Mouse (Mus musculus) midbrain, embryonic 10.5 days (tissue): ENCODE measurements around the gene N4bp3. TPM values are rescaled to one million over a fixed set of nuclear protein-coding genes. Genes with fewer than 3 reads are reported as not detected.

ENCODE experiments used
- DNase-seq: peaks from one replicate; pipeline ENCODE4 v3.0.0-alpha.2; 2017; ENCODE audit warnings: low spot score
- H3K27ac ChIP-seq: fragments of 300-500 bp; sonication (generic); replicated peaks from 2 replicates; pipeline ENCODE4 v1.5.1; 2016; ENCODE audit warnings: mild to moderate bottlenecking
- H3K27me3 ChIP-seq: fragments of 300-500 bp; sonication (generic); 2 replicates; pipeline ENCODE4 v1.6.1; 2016; ENCODE audit warnings: low read depth, mild to moderate bottlenecking; ENCODE audit not compliant: poor library complexity, severe bottlenecking
- H3K36me3 ChIP-seq: fragments of 300-500 bp; sonication (generic); 2 replicates; pipeline ENCODE4 v1.6.1; 2016; ENCODE audit warnings: mild to moderate bottlenecking, moderate library complexity
- H3K4me1 ChIP-seq: fragments of 300-500 bp; sonication (generic); 2 replicates; pipeline ENCODE4 v1.6.1; 2016
- H3K4me3 ChIP-seq: fragments of 300-500 bp; sonication (generic); 2 replicates; pipeline ENCODE4 v1.5.1; 2016; ENCODE audit warnings: mild to moderate bottlenecking, moderate library complexity
- H3K9me3 ChIP-seq: fragments of 300-500 bp; sonication (generic); replicated peaks from 2 replicates; pipeline ENCODE4 v1.6.1; 2016; ENCODE audit warnings: mild to moderate bottlenecking
- WGBS: fragments of 180-500 bp; shearing (Covaris S2); methylation state at CpG from one replicate; pipeline ENCODE4 v1.1.7; 2016; 5-methylcytosine and 5-hydroxymethylcytosine counted together
- polyA plus RNA-seq: library from polyadenylated mRNA; unstranded; fragments of >200 nt; fragmentation: Nextera tagmentation; extraction: Ambion mirVana; gene quantifications from 2 replicates; pipeline ENCODE4 v1.2.1, GENCODE M21; 2016

Gene N4bp3
- polyA plus RNA-seq, 1 experiment from 2014 or later, result 21.7 TPM

- H3K27ac ChIP-seq, result peak overlapping the region; percentile 100
- H3K36me3 ChIP-seq, result peaks cover 53% of the 10 kb centered on the region
- H3K4me1 ChIP-seq, result peaks cover 48% of the 10 kb centered on the region
- peak; percentile 78 for DNase-seq
- no peaks in the 10 kb centered on the region for H3K27me3 ChIP-seq
- peak overlapping the region; percentile 100 for H3K4me3 ChIP-seq
- under 1% methylated on average over 81 of the region's 81 CpGs for WGBS
- H3K9me3 ChIP-seq, result no peaks in the 10 kb centered on the region
Measured at GRCm38 (mm10) chr11:51605602-51606446, 44.8 kb downstream of the N4bp3 start.

- peak overlapping the region; percentile 24; the same call in 1 of the 2 replicates for H3K4me3 ChIP-seq
- WGBS, result 98% methylated on average over 3 of the region's 3 CpGs
Measured at GRCm38 (mm10) chr11:51602253-51602652, 48.4 kb downstream of the N4bp3 start.

GRCm38 (mm10) chr11:51597553-51597952, 53.1 kb downstream of the N4bp3 start:
- H3K9me3 ChIP-seq, result no peaks in the 10 kb centered on the region
- H3K27ac ChIP-seq, result no peak overlapping the region
- H3K4me1 ChIP-seq, result peaks cover 12% of the 10 kb centered on the region
- no peak for DNase-seq
- H3K27me3 ChIP-seq, result no peaks in the 10 kb centered on the region
- 90% methylated on average over 2 of the region's 2 CpGs for WGBS
- no peak overlapping the region for H3K4me3 ChIP-seq
- peaks cover 100% of the 10 kb centered on the region for H3K36me3 ChIP-seq

More at GRCm38 (mm10) chr11:51602253-51602652, 48.4 kb downstream of the N4bp3 start:
- no peaks in the 10 kb centered on the region for H3K27me3 ChIP-seq
- H3K9me3 ChIP-seq, result no peaks in the 10 kb centered on the region
- no peak for DNase-seq
- peaks cover 41% of the 10 kb centered on the region for H3K4me1 ChIP-seq
- no peak overlapping the region for H3K27ac ChIP-seq
- peaks cover 89% of the 10 kb centered on the region for H3K36me3 ChIP-seq

GRCm38 (mm10) chr11:51595459-51596083, 55.1 kb downstream of the N4bp3 start:
- no peaks in the 10 kb centered on the region for H3K9me3 ChIP-seq
- DNase-seq, result no peak
- no peaks in the 10 kb centered on the region for H3K27me3 ChIP-seq
- no peak overlapping the region for H3K4me3 ChIP-seq
- H3K27ac ChIP-seq, result no peak overlapping the region
- H3K4me1 ChIP-seq, result no peaks in the 10 kb centered on the region
- H3K36me3 ChIP-seq, result peaks cover 100% of the 10 kb centered on the region
- 100% methylated on average over 1 of the region's 1 CpGs for WGBS

GRCm38 (mm10) chr11:51594715-51595350, 55.8 kb downstream of the N4bp3 start:
- H3K9me3 ChIP-seq, result no peaks in the 10 kb centered on the region
- 88% methylated on average over 3 of the region's 3 CpGs for whole genome bisulfite sequencing
- H3K27me3 ChIP-seq, result no peaks in the 10 kb centered on the region
- no peak overlapping the region for H3K4me3 ChIP-seq
- H3K4me1 ChIP-seq, result no peaks in the 10 kb centered on the region
- no peak for DNase-seq
- H3K36me3 ChIP-seq, result peaks cover 100% of the 10 kb centered on the region
- no peak overlapping the region for H3K27ac ChIP-seq

- Histone ChIP-seq H3K4me3 (no peak overlapping the region), H3K27ac (no peak overlapping the region), H3K36me3 (peaks cover 100% of the 10 kb centered on the region), H3K27me3 (no peaks in the 10 kb centered on the region), H3K9me3 (no peaks in the 10 kb centered on the region), H3K4me1 (no peaks in the 10 kb centered on the region)
- WGBS, result 91% methylated on average over 6 of the region's 6 CpGs
- no peak for DNase-seq
Measured at GRCm38 (mm10) chr11:51593849-51594248, 56.8 kb downstream of the N4bp3 start.

GRCm38 (mm10) chr11:51593368-51593767, 57.3 kb downstream of the N4bp3 start:
- H3K36me3 ChIP-seq, result peaks cover 100% of the 10 kb centered on the region
- no peak overlapping the region for H3K27ac ChIP-seq
- no peak overlapping the region for H3K4me3 ChIP-seq
- 97% methylated on average over 4 of the region's 4 CpGs for WGBS
- no peaks in the 10 kb centered on the region for H3K27me3 ChIP-seq
- DNase-seq, result no peak
- H3K4me1 ChIP-seq, result no peaks in the 10 kb centered on the region
- H3K9me3 ChIP-seq, result no peaks in the 10 kb centered on the region

Other genes with a start within 250 kb of the N4bp3 start
- gene Phykpl, start 66.1 kb downstream of the N4bp3 start, polyA plus RNA-seq, result 14.4 and 15.1 TPM in 2 replicates
- gene Hnrnpab, start 44.0 kb downstream of the N4bp3 start, polyA plus RNA-seq, result 587 and 631 TPM in 2 replicates
- gene Nhp2, start 31.1 kb downstream of the N4bp3 start, polyA plus RNA-seq, result 209 and 269 TPM in 2 replicates
- 38.6 TPM in 2 replicates for gene Rmnd5b, start 14.9 kb downstream of the N4bp3 start, polyA plus RNA-seq
- gene D930048N14Rik, start 112 bp upstream of the N4bp3 start, polyA plus RNA-seq, result 0.98 and 1.6 TPM in 2 replicates
- 88.5 and 89.7 TPM in 2 replicates for gene 0610009B22Rik, start 38.0 kb upstream of the N4bp3 start, polyA plus RNA-seq
- gene Sec24a, start 112.8 kb upstream of the N4bp3 start, polyA plus RNA-seq, result 12.9 and 14.8 TPM in 2 replicates
- gene Sar1b, start 112.8 kb upstream of the N4bp3 start, polyA plus RNA-seq, result 124 and 125 TPM in 2 replicates
- 0.41 and 0.47 TPM in 2 replicates for gene Jade2, start 206.8 kb upstream of the N4bp3 start, polyA plus RNA-seq